Mouse (Mus musculus): ENCODE data around the gene Mei1. TPM values are rescaled to one million over a fixed set of nuclear protein-coding genes. Genes with fewer than 3 reads are reported as not detected.

Gene Mei1
- polyA plus RNA-seq, 1 experiment from 2014 or later: not detected

- Histone ChIP-seq H3K4me1 (ENCODE audit: control insufficient read depth, insufficient read depth, low read length) (peaks cover 11% of the 10 kb centered on the region), H3K9me3 (ENCODE audit: control insufficient read depth, low read length) (no peaks in the 10 kb centered on the region), H3K36me3 (ENCODE audit: control insufficient read depth, insufficient read depth, low read length) (peaks cover 19% of the 10 kb centered on the region), H3K4me3 (ENCODE audit: low read depth, low read length) (no peak overlapping the region), H3K27me3 (ENCODE audit: control insufficient read depth, insufficient read depth, low read length) (no peaks in the 10 kb centered on the region), H3K9ac (replicated peaks; ENCODE audit: low read depth, low read length) (no peak overlapping the region), H3K4me2 (ENCODE audit: low read depth, low read length) (no peak overlapping the region), H3K27ac (ENCODE audit: low read depth, low read length) (no peak overlapping the region)
- no peak for ATAC-seq (ENCODE audit: low read depth)
- WGBS: 97% methylated on average over 7 of the region's 7 CpGs
Measured at GRCm38 (mm10) chr15:82044166-82044784, 25.5 kb upstream of the Mei1 start.

- ATAC-seq (ENCODE audit: low read depth): no peak
Measured at GRCm38 (mm10) chr15:82046246-82046891, 23.4 kb upstream of the Mei1 start.

GRCm38 (mm10) chr15:82047080-82047883 is 22.5 kb upstream of the Mei1 start, which contains the start of gene Snu13:
Gene Snu13 (minus strand): TSS chr15:82047598.
- WGBS: under 1% methylated on average over 73 of the region's 74 CpGs
- Histone ChIP-seq H3K27me3 (ENCODE audit: control insufficient read depth, insufficient read depth, low read length) (no peaks in the 10 kb centered on the region), H3K9me3 (ENCODE audit: control insufficient read depth, low read length) (no peaks in the 10 kb centered on the region), H3K9ac (replicated peaks; ENCODE audit: low read depth, low read length) (peak within 1 kb of the TSS; percentile 88), H3K27ac (ENCODE audit: low read depth, low read length) (peak within 1 kb of the TSS; percentile 89), H3K36me3 (ENCODE audit: control insufficient read depth, insufficient read depth, low read length) (peaks cover 6% of the 10 kb centered on the region; the same call in 1 of the 2 replicates), H3K4me2 (ENCODE audit: low read depth, low read length) (peak within 1 kb of the TSS; percentile 97), H3K4me1 (ENCODE audit: control insufficient read depth, insufficient read depth, low read length) (peaks cover 11% of the 10 kb centered on the region), H3K4me3 (ENCODE audit: low read depth, low read length) (peak within 1 kb of the TSS; percentile 96)
- ATAC-seq (ENCODE audit: low read depth): peak; percentile 92

More at GRCm38 (mm10) chr15:82046246-82046891, 23.4 kb upstream of the Mei1 start:
- Histone ChIP-seq H3K4me3 (ENCODE audit: low read depth, low read length) (peak overlapping the region; percentile 96), H3K4me1 (ENCODE audit: control insufficient read depth, insufficient read depth, low read length) (peaks cover 11% of the 10 kb centered on the region), H3K36me3 (ENCODE audit: control insufficient read depth, insufficient read depth, low read length) (peaks cover 8% of the 10 kb centered on the region; the same call in 1 of the 2 replicates), H3K4me2 (ENCODE audit: low read depth, low read length) (peak overlapping the region; percentile 97), H3K9ac (replicated peaks; ENCODE audit: low read depth, low read length) (peak overlapping the region; percentile 88), H3K27me3 (ENCODE audit: control insufficient read depth, insufficient read depth, low read length) (no peaks in the 10 kb centered on the region), H3K9me3 (ENCODE audit: control insufficient read depth, low read length) (no peaks in the 10 kb centered on the region), H3K27ac (ENCODE audit: low read depth, low read length) (no peak overlapping the region)
- WGBS: 5% methylated on average over 26 of the region's 26 CpGs

GRCm38 (mm10) chr15:82052544-82052943 is 17.3 kb upstream of the Mei1 start:
- 67% methylated on average over 5 of the region's 5 CpGs for WGBS
- no peak overlapping the region for H3K27ac ChIP-seq (ENCODE audit: low read depth, low read length)

GRCm38 (mm10) chr15:82058719-82059201 is 11.0 kb upstream of the Mei1 start, which contains the start of gene 4930407I10Rik:
Gene 4930407I10Rik (plus strand): TSS chr15:82059151.
- no peaks in the 10 kb centered on the region for H3K36me3 ChIP-seq (ENCODE audit: control insufficient read depth, insufficient read depth, low read length)
- H3K9me3 ChIP-seq (ENCODE audit: control insufficient read depth, low read length): no peaks in the 10 kb centered on the region
- no peak within 1 kb of the TSS for H3K4me2 ChIP-seq (ENCODE audit: low read depth, low read length)
- WGBS: 78% methylated on average over 1 of the region's 1 CpGs
- H3K27me3 ChIP-seq (ENCODE audit: control insufficient read depth, insufficient read depth, low read length): no peaks in the 10 kb centered on the region
- no peaks in the 10 kb centered on the region for H3K4me1 ChIP-seq (ENCODE audit: control insufficient read depth, insufficient read depth, low read length)
- H3K27ac ChIP-seq (ENCODE audit: low read depth, low read length): no peak within 1 kb of the TSS
- no peak for ATAC-seq (ENCODE audit: low read depth)
- no peak within 1 kb of the TSS for H3K9ac ChIP-seq (replicated peaks; ENCODE audit: low read depth, low read length)
- no peak within 1 kb of the TSS for H3K4me3 ChIP-seq (ENCODE audit: low read depth, low read length)

More at GRCm38 (mm10) chr15:82052544-82052943, 17.3 kb upstream of the Mei1 start:
- Histone ChIP-seq H3K36me3 (ENCODE audit: control insufficient read depth, insufficient read depth, low read length) (no peaks in the 10 kb centered on the region), H3K27me3 (ENCODE audit: control insufficient read depth, insufficient read depth, low read length) (no peaks in the 10 kb centered on the region), H3K4me3 (ENCODE audit: low read depth, low read length) (no peak overlapping the region), H3K4me2 (ENCODE audit: low read depth, low read length) (no peak overlapping the region), H3K9ac (replicated peaks; ENCODE audit: low read depth, low read length) (no peak overlapping the region), H3K9me3 (ENCODE audit: control insufficient read depth, low read length) (no peaks in the 10 kb centered on the region), H3K4me1 (ENCODE audit: control insufficient read depth, insufficient read depth, low read length) (no peaks in the 10 kb centered on the region)
- ATAC-seq (ENCODE audit: low read depth): no peak

- Histone ChIP-seq H3K36me3 (ENCODE audit: control insufficient read depth, insufficient read depth, low read length) (no peaks in the 10 kb centered on the region), H3K9me3 (ENCODE audit: control insufficient read depth, low read length) (no peaks in the 10 kb centered on the region), H3K4me3 (ENCODE audit: low read depth, low read length) (no peak overlapping the region), H3K9ac (replicated peaks; ENCODE audit: low read depth, low read length) (no peak overlapping the region), H3K27me3 (ENCODE audit: control insufficient read depth, insufficient read depth, low read length) (0 out of 2 replicates have a peak, but pooled peaks cover 2% of the 10 kb centered on the region), H3K4me2 (ENCODE audit: low read depth, low read length) (no peak overlapping the region), H3K27ac (ENCODE audit: low read depth, low read length) (no peak overlapping the region), H3K4me1 (ENCODE audit: control insufficient read depth, insufficient read depth, low read length) (no peaks in the 10 kb centered on the region)
- 75% methylated on average over 14 of the region's 14 CpGs for WGBS
- ATAC-seq (ENCODE audit: low read depth): no peak
Measured at GRCm38 (mm10) chr15:82063909-82064308, 5.9 kb upstream of the Mei1 start.

- Histone ChIP-seq H3K27ac (ENCODE audit: low read depth, low read length) (no peak overlapping the region), H3K4me3 (ENCODE audit: low read depth, low read length) (no peak overlapping the region), H3K4me2 (ENCODE audit: low read depth, low read length) (no peak overlapping the region), H3K9me3 (ENCODE audit: control insufficient read depth, low read length) (no peaks in the 10 kb centered on the region), H3K27me3 (ENCODE audit: control insufficient read depth, insufficient read depth, low read length) (peaks cover 10% of the 10 kb centered on the region), H3K36me3 (ENCODE audit: control insufficient read depth, insufficient read depth, low read length) (no peaks in the 10 kb centered on the region), H3K9ac (replicated peaks; ENCODE audit: low read depth, low read length) (no peak overlapping the region), H3K4me1 (ENCODE audit: control insufficient read depth, insufficient read depth, low read length) (no peaks in the 10 kb centered on the region)
- WGBS: 16% methylated on average over 7 of the region's 7 CpGs
- ATAC-seq (ENCODE audit: low read depth): no peak
Measured at GRCm38 (mm10) chr15:82065511-82065910, 4.3 kb upstream of the Mei1 start.

- ATAC-seq (ENCODE audit: low read depth): no peak
- Histone ChIP-seq H3K9me3 (ENCODE audit: control insufficient read depth, low read length) (no peaks in the 10 kb centered on the region), H3K36me3 (ENCODE audit: control insufficient read depth, insufficient read depth, low read length) (no peaks in the 10 kb centered on the region), H3K27ac (ENCODE audit: low read depth, low read length) (no peak overlapping the region), H3K4me3 (ENCODE audit: low read depth, low read length) (no peak overlapping the region), H3K27me3 (ENCODE audit: control insufficient read depth, insufficient read depth, low read length) (peaks cover 11% of the 10 kb centered on the region), H3K9ac (replicated peaks; ENCODE audit: low read depth, low read length) (no peak overlapping the region), H3K4me1 (ENCODE audit: control insufficient read depth, insufficient read depth, low read length) (no peaks in the 10 kb centered on the region), H3K4me2 (ENCODE audit: low read depth, low read length) (no peak overlapping the region)
- 92% methylated on average over 26 of the region's 26 CpGs for WGBS
Measured at GRCm38 (mm10) chr15:82071816-82072469, 2.1 kb downstream of the Mei1 start.
